Mouse (Mus musculus): ENCODE measurements around the gene Gm5105. TPM values are rescaled to one million over a fixed set of nuclear protein-coding genes. Genes with fewer than 3 reads are reported as not detected.
A peak's percentile ranks its signal among the peaks of the same experiment; 100 is the strongest.

The Gm5105 gene
- polyA plus RNA-seq, 1 experiment from 2014 or later: 0.09 TPM

- no peak for ATAC-seq (ENCODE audit: low FRiP score, low read depth)
- 75% methylated on average over 7 of the region's 7 CpGs for WGBS
These were observed 23.9 kb downstream of the Gm5105 start for GRCm38 (mm10) chr3:138043316-138043715.

GRCm38 (mm10) chr3:138041591-138042301, 25.4 kb downstream of the Gm5105 start:
- no peak overlapping the region for H3K27ac ChIP-seq
- 70% methylated on average over 3 of the region's 3 CpGs for WGBS
- no peaks in the 10 kb centered on the region for H3K27me3 ChIP-seq
- no peaks in the 10 kb centered on the region for H3K36me3 ChIP-seq
- H3K9me3 ChIP-seq: no peaks in the 10 kb centered on the region; the same call in 1 of the 2 replicates
- no peak overlapping the region for H3K4me2 ChIP-seq (replicated peaks)
- H3K9ac ChIP-seq: no peak overlapping the region
- H3K4me1 ChIP-seq: no peaks in the 10 kb centered on the region
- no peak overlapping the region for H3K4me3 ChIP-seq
- ATAC-seq (ENCODE audit: low FRiP score, low read depth): no peak

More at GRCm38 (mm10) chr3:138043316-138043715, 23.9 kb downstream of the Gm5105 start:
- Histone ChIP-seq H3K36me3 (no peaks in the 10 kb centered on the region), H3K9ac (no peak overlapping the region), H3K4me2 (replicated peaks) (no peak overlapping the region), H3K4me1 (no peaks in the 10 kb centered on the region), H3K9me3 (no peaks in the 10 kb centered on the region), H3K4me3 (no peak overlapping the region), H3K27me3 (no peaks in the 10 kb centered on the region), H3K27ac (no peak overlapping the region)

GRCm38 (mm10) chr3:138040938-138041337, 26.2 kb downstream of the Gm5105 start:
- WGBS: 73% methylated on average over 2 of the region's 2 CpGs
- Histone ChIP-seq H3K27me3 (no peaks in the 10 kb centered on the region), H3K4me1 (no peaks in the 10 kb centered on the region), H3K4me2 (replicated peaks) (no peak overlapping the region), H3K36me3 (no peaks in the 10 kb centered on the region), H3K4me3 (no peak overlapping the region), H3K9ac (no peak overlapping the region), H3K9me3 (no peaks in the 10 kb centered on the region; the same call in 1 of the 2 replicates), H3K27ac (no peak overlapping the region)
- no peak for ATAC-seq (ENCODE audit: low FRiP score, low read depth)

- Histone ChIP-seq H3K4me3 (no peak overlapping the region), H3K27ac (no peak overlapping the region), H3K4me1 (no peaks in the 10 kb centered on the region), H3K9ac (no peak overlapping the region), H3K9me3 (no peaks in the 10 kb centered on the region; the same call in 1 of the 2 replicates), H3K36me3 (no peaks in the 10 kb centered on the region), H3K4me2 (replicated peaks) (no peak overlapping the region), H3K27me3 (no peaks in the 10 kb centered on the region)
- ATAC-seq (ENCODE audit: low FRiP score, low read depth): no peak
- WGBS: 84% methylated on average over 6 of the region's 6 CpGs
These were observed 33.2 kb downstream of the Gm5105 start for GRCm38 (mm10) chr3:138033986-138034385.

- H3K4me3 ChIP-seq: no peak overlapping the region
- no peaks in the 10 kb centered on the region for H3K27me3 ChIP-seq
- 85% methylated on average over 6 of the region's 6 CpGs for WGBS
- H3K27ac ChIP-seq: no peak overlapping the region
- ATAC-seq (ENCODE audit: low FRiP score, low read depth): no peak
- no peaks in the 10 kb centered on the region for H3K36me3 ChIP-seq
- no peak overlapping the region for H3K4me2 ChIP-seq (replicated peaks)
- H3K9me3 ChIP-seq: no peaks in the 10 kb centered on the region
- no peaks in the 10 kb centered on the region for H3K4me1 ChIP-seq
- no peak overlapping the region for H3K9ac ChIP-seq
These were observed 36.6 kb downstream of the Gm5105 start for GRCm38 (mm10) chr3:138030563-138030962.

- WGBS: 88% methylated on average over 5 of the region's 5 CpGs
- Histone ChIP-seq H3K4me2 (replicated peaks) (no peak overlapping the region), H3K9me3 (no peaks in the 10 kb centered on the region), H3K27ac (no peak overlapping the region), H3K4me3 (no peak overlapping the region), H3K36me3 (no peaks in the 10 kb centered on the region), H3K9ac (no peak overlapping the region), H3K4me1 (no peaks in the 10 kb centered on the region), H3K27me3 (no peaks in the 10 kb centered on the region)
- no peak for ATAC-seq (ENCODE audit: low FRiP score, low read depth)
These were observed 37.8 kb downstream of the Gm5105 start for GRCm38 (mm10) chr3:138029351-138029750.

- Histone ChIP-seq H3K9ac (no peak overlapping the region), H3K4me3 (no peak overlapping the region), H3K36me3 (no peaks in the 10 kb centered on the region), H3K27ac (no peak overlapping the region), H3K27me3 (no peaks in the 10 kb centered on the region), H3K9me3 (no peaks in the 10 kb centered on the region), H3K4me1 (no peaks in the 10 kb centered on the region), H3K4me2 (replicated peaks) (no peak overlapping the region)
- ATAC-seq (ENCODE audit: low FRiP score, low read depth): no peak
- WGBS: 83% methylated on average over 5 of the region's 5 CpGs
These were observed 39.4 kb downstream of the Gm5105 start for GRCm38 (mm10) chr3:138027575-138028362.

- Histone ChIP-seq H3K9ac (no peak overlapping the region), H3K27ac (no peak overlapping the region), H3K36me3 (no peaks in the 10 kb centered on the region), H3K4me3 (no peak overlapping the region), H3K4me1 (no peaks in the 10 kb centered on the region), H3K4me2 (replicated peaks) (no peak overlapping the region), H3K27me3 (no peaks in the 10 kb centered on the region), H3K9me3 (no peaks in the 10 kb centered on the region)
- ATAC-seq (ENCODE audit: low FRiP score, low read depth): no peak
- WGBS: 72% methylated on average over 10 of the region's 10 CpGs
These were observed 40.9 kb downstream of the Gm5105 start for GRCm38 (mm10) chr3:138026286-138026685.

GRCm38 (mm10) chr3:138022651-138023050, 44.5 kb downstream of the Gm5105 start:
- Histone ChIP-seq H3K36me3 (no peaks in the 10 kb centered on the region), H3K9ac (no peak overlapping the region), H3K27ac (no peak overlapping the region), H3K4me2 (replicated peaks) (no peak overlapping the region), H3K4me3 (no peak overlapping the region), H3K9me3 (peaks cover 4% of the 10 kb centered on the region; the same call in 1 of the 2 replicates), H3K27me3 (no peaks in the 10 kb centered on the region), H3K4me1 (no peaks in the 10 kb centered on the region)
- 87% methylated on average over 4 of the region's 4 CpGs for WGBS
- ATAC-seq (ENCODE audit: low FRiP score, low read depth): no peak

- ATAC-seq (ENCODE audit: low FRiP score, low read depth): no peak
- Histone ChIP-seq H3K27ac (no peak overlapping the region), H3K4me2 (replicated peaks) (no peak overlapping the region), H3K9ac (no peak overlapping the region), H3K36me3 (no peaks in the 10 kb centered on the region), H3K9me3 (peaks cover 4% of the 10 kb centered on the region; the same call in 1 of the 2 replicates), H3K4me1 (no peaks in the 10 kb centered on the region), H3K4me3 (no peak overlapping the region), H3K27me3 (no peaks in the 10 kb centered on the region)
- 85% methylated on average over 4 of the region's 4 CpGs for WGBS
These were observed 45.2 kb downstream of the Gm5105 start for GRCm38 (mm10) chr3:138022003-138022402.

GRCm38 (mm10) chr3:138016810-138017209, 50.4 kb downstream of the Gm5105 start:
- Histone ChIP-seq H3K36me3 (no peaks in the 10 kb centered on the region), H3K4me2 (replicated peaks) (peak overlapping the region; percentile 23), H3K27me3 (no peaks in the 10 kb centered on the region), H3K4me1 (peaks cover 2% of the 10 kb centered on the region; the same call in 1 of the 2 replicates), H3K27ac (no peak overlapping the region), H3K9ac (no peak overlapping the region), H3K9me3 (peaks cover 4% of the 10 kb centered on the region; the same call in 1 of the 2 replicates), H3K4me3 (no peak overlapping the region)
- 53% methylated on average over 12 of the region's 12 CpGs for WGBS
- ATAC-seq (ENCODE audit: low FRiP score, low read depth): peak; percentile 48; the same call in 1 of the 2 replicates

GRCm38 (mm10) chr3:138014725-138015124, 52.5 kb downstream of the Gm5105 start:
- H3K4me3 ChIP-seq: no peak overlapping the region
- 73% methylated on average over 2 of the region's 2 CpGs for WGBS
- peaks cover 5% of the 10 kb centered on the region; the same call in 1 of the 2 replicates for H3K4me1 ChIP-seq
- H3K27me3 ChIP-seq: no peaks in the 10 kb centered on the region
- no peak for ATAC-seq (ENCODE audit: low FRiP score, low read depth)
- H3K9me3 ChIP-seq: peaks cover 4% of the 10 kb centered on the region; the same call in 1 of the 2 replicates
- H3K9ac ChIP-seq: no peak overlapping the region
- H3K4me2 ChIP-seq (replicated peaks): no peak overlapping the region
- no peaks in the 10 kb centered on the region for H3K36me3 ChIP-seq
- no peak overlapping the region for H3K27ac ChIP-seq
